Mouse (Mus musculus) T-cell, adult 66 days (primary cell): Measurements from ENCODE around the gene Ankrd36. TPM values are rescaled to one million over a fixed set of nuclear protein-coding genes. Genes with fewer than 3 reads are reported as not detected.

Source experiments
- total RNA-seq, 2 experiments: library from RNA; stranded (reverse); gene quantifications; 3 replicates in 1 of 2; 4 replicates in 1 of 2; pipeline ENCODE4 v1.2.4; 2023

The Ankrd36 gene
- total RNA-seq, result not detected

GRCm38 (mm10) chr11:5569474-5569873, at the start of gene Ankrd36:
Ankrd36 (plus strand) TSS chr11:5569684.

GRCm38 (mm10) chr11:5520412-5521265, 48.8 kb upstream of the Ankrd36 start, which contains the start of gene Xbp1:
Xbp1 (plus strand) TSS chr11:5520659.

GRCm38 (mm10) chr11:5541799-5542481, 27.5 kb upstream of the Ankrd36 start, which contains the start of gene Ccdc117:
Ccdc117 (minus strand) TSS chr11:5542187.

GRCm38 (mm10) chr11:5715630-5716105, 146.2 kb downstream of the Ankrd36 start, which contains the start of gene Mrps24:
Mrps24 (minus strand) TSS chr11:5715680.

Other genes starting within 250 kb of the Ankrd36 start
- 10 to 100 TPM; 68.2 to 74.2 TPM for gene Znrf3, start 124.8 kb upstream of the Ankrd36 start, total RNA-seq
- gene Xbp1, start 49.0 kb upstream of the Ankrd36 start, total RNA-seq, result 100 to 1,000 TPM in 1 of 2 experiments, 10 to 100 TPM in 1; 96.2 to 103 TPM
- gene Ccdc117, start 27.5 kb upstream of the Ankrd36 start, total RNA-seq, result 10 to 100 TPM; 40.4 to 49.0 TPM
- 10 to 100 TPM; 69.3 to 82.0 TPM for gene Mrps24, start 146.0 kb downstream of the Ankrd36 start, total RNA-seq
- 10 to 100 TPM; 34.1 to 36.1 TPM for gene Urgcp, start 192.7 kb downstream of the Ankrd36 start, total RNA-seq
- 100 to 1,000 TPM; 120 to 126 TPM for gene Dbnl, start 218.8 kb downstream of the Ankrd36 start, total RNA-seq
- gene Pgam2, start 234.0 kb downstream of the Ankrd36 start, total RNA-seq, result not detected